Mouse (Mus musculus) spleen, adult 2 months (tissue): ENCODE measurements around the gene Cenpi.

ENCODE experiments used
- CTCF ChIP-seq: fragments of 200-500 bp; IDR thresholded peaks from 2 replicates; pipeline ENCODE4 v1.5.1; 2011; ENCODE audit warnings: mild to moderate bottlenecking, inconsistent platforms; ENCODE audit not compliant: insufficient read depth, insufficient read length, insufficient replicate concordance; ENCODE audit errors: extremely low read depth
- POLR2A ChIP-seq: fragments of 200-500 bp; IDR thresholded peaks from 2 replicates; pipeline ENCODE4 v1.6.1; 2011; ENCODE audit warnings: low read depth, low read length, inconsistent platforms

GRCm38 (mm10) chrX:134384896-134385295, 77.0 kb downstream of the Cenpi start:
- TF ChIP-seq CTCF = no peak
- no peak for TF ChIP-seq POLR2A
